Mouse (Mus musculus) hindbrain, postnatal 0 days (tissue): ENCODE data around the gene Synpo2l. TPM values are rescaled to one million over a fixed set of nuclear protein-coding genes. Genes with fewer than 3 reads are reported as not detected.

ENCODE experiments used
- ATAC-seq: fragments of 200-750 bp; cut with Nextera tagmentation; 2 replicates; pipeline ENCODE4 v1.8.0; 2017; ENCODE audit warnings: mild to moderate bottlenecking, moderate TSS enrichment, moderate library complexity
- DNase-seq: peaks from one replicate; pipeline ENCODE4 v3.0.0-alpha.2; 2015; ENCODE audit warnings: low spot score
- H3K27ac ChIP-seq: fragments of 300-500 bp; sonication (generic); 2 replicates; pipeline ENCODE4 v1.5.1; 2014; ENCODE audit warnings: mild to moderate bottlenecking
- H3K27me3 ChIP-seq: fragments of 300-500 bp; sonication (generic); 2 replicates; pipeline ENCODE4 v1.6.1; 2014; ENCODE audit warnings: low read length, mixed read lengths; ENCODE audit not compliant: insufficient read depth
- H3K36me3 ChIP-seq: fragments of 300-500 bp; sonication (generic); 2 replicates; pipeline ENCODE4 v1.6.1; 2014; ENCODE audit warnings: low read length, mixed read lengths; ENCODE audit not compliant: insufficient read depth
- H3K4me1 ChIP-seq: fragments of 300-500 bp; sonication (generic); 2 replicates; pipeline ENCODE4 v1.6.1; 2014; ENCODE audit warnings: antibody characterized with exemption, low read length, mixed read lengths; ENCODE audit not compliant: insufficient read depth
- H3K4me2 ChIP-seq: fragments of 300-500 bp; sonication (generic); 2 replicates; pipeline ENCODE4 v1.6.1; 2014; ENCODE audit warnings: low read depth, mild to moderate bottlenecking, low read length, moderate library complexity, mixed read lengths
- H3K4me3 ChIP-seq: fragments of 300-500 bp; sonication (generic); 2 replicates; pipeline ENCODE4 v1.5.1; 2014; ENCODE audit warnings: low read length
- H3K9ac ChIP-seq: fragments of 300-500 bp; sonication (generic); replicated peaks from 2 replicates; pipeline ENCODE4 v1.6.1; 2014; ENCODE audit warnings: mild to moderate bottlenecking, low read length, moderate library complexity, mixed read lengths
- H3K9me3 ChIP-seq: fragments of 300-500 bp; sonication (generic); 2 replicates; pipeline ENCODE4 v1.6.1; 2016; ENCODE audit warnings: low read length, mixed read lengths
- CTCF ChIP-seq: IDR thresholded peaks from 2 replicates; pipeline ENCODE4 v1.5.1; 2016; ENCODE audit warnings: antibody characterized with exemption, control low read depth, low read depth
- WGBS: fragments of 180-500 bp; shearing (Covaris S2); extraction: QIAGEN DNeasy Blood & Tissue Kit; methylation state at CpG from one replicate; pipeline ENCODE4 v1.1.7; 2014; 5-methylcytosine and 5-hydroxymethylcytosine counted together
- polyA plus RNA-seq: library from polyadenylated mRNA; unstranded; fragments of >200 nt; fragmentation: Nextera tagmentation; extraction: Ambion mirVana; gene quantifications from 2 replicates; pipeline ENCODE4 v1.2.1, GENCODE M21; 2015
- total RNA-seq: library from RNA; depleted of rRNA; stranded (reverse); fragments of >200 nt; gene quantifications from 2 replicates; pipeline ENCODE4 v1.2.3, GENCODE M21; 2014

Synpo2l gene
- total and polyA plus RNA-seq, 2 experiments from 2014 or later, result 0.20 to 0.52 TPM

DNA sequence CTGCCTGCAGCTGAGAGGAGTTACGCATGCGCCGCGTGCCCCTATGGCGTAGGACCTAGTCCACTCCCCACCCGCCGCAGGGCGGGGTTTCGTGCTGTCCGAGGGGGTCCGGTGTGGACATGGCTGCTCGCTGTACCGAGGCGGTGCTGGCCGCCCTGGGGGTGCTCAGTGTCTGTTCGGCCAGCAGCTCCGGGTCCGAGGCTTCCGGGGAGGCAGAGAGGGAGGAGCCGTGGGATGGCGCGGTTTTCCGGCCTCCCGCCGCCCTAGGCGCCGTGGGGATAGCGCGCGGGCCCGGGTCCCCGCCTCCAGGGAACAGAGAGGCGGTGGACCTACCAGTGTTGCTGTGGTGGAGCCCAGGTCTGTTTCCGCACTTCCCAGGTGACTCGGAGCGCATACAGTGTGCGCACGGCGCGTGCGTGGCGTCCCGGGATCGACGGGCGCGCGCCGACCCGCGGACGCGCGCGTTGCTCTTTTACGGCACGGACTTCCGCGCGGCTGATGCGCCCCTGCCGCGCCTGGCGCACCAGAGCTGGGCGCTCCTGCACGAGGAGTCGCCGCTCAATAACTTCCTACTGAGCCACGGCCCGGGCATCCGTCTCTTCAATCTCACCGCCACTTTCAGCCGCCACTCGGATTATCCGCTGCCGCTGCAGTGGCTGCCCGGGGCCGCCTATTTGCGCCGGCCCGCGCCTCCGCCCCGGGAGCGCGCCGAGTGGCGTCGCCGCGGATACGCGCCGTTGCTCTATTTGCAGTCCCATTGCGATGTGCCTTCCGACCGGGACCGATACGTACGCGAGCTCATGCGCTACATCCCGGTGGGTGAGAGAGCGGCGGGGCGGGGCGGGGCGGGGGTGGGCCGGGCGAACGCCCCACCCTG is 27.0 kb upstream of the Synpo2l start, which contains the start of gene Fut11:
Gene Fut11 (plus strand): TSS at position 85 of the 877 bp plus-strand sequence.
- ATAC-seq (peak; percentile 94), DNase-seq (peak; percentile 96)
- Histone ChIP-seq H3K4me3 (peak within 1 kb of the TSS; percentile 73), H3K27me3 (no peaks in the 10 kb centered on the region), H3K36me3 (peaks cover 34% of the 10 kb centered on the region), H3K27ac (peak within 1 kb of the TSS; percentile 98), H3K9ac (peak within 1 kb of the TSS; percentile 78), H3K9me3 (no peaks in the 10 kb centered on the region), H3K4me2 (peak within 1 kb of the TSS; percentile 82), H3K4me1 (peaks cover 12% of the 10 kb centered on the region)
- 0 out of 2 replicates have a peak, but pooled peaks have one; percentile 1 for TF ChIP-seq CTCF
- under 1% methylated on average over 106 of the region's 111 CpGs for WGBS

DNA sequence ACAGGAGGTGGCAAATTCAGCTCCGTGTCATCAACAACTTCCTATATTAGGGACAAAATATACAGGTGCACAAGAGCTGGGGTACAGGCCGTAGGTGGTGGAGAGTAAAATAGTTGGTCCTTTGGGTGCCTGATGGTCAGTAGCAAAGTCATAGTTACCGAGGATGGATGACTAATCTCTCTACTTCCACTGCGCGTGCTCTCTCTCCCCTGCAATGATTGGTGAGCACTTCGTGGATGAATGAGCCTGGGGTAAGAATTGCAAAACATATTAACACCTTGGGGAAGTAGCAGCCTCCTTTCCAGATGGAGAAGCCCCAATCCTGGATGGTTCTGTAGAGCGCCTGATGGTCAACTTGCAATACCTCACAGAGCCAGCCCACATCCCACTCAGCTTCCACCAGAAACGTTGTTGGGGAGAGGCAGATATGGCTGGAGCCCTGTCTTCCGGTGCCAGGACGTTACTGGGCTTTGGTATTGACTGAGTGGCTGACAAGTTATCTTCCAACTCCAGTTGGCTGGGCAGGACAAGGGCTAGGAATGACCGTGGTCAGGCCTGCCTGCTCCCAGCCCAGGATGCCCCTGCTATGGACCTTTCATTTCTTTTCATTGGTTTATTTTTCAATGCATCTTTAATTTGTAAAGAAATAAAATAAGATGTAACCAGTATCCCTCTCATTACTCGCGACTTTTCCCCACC is 26.2 kb upstream of the Synpo2l start:
- Histone ChIP-seq H3K9ac (peak overlapping the region; percentile 78), H3K36me3 (peaks cover 41% of the 10 kb centered on the region), H3K27ac (peak overlapping the region; percentile 98), H3K27me3 (no peaks in the 10 kb centered on the region), H3K9me3 (no peaks in the 10 kb centered on the region), H3K4me1 (peaks cover 12% of the 10 kb centered on the region), H3K4me2 (peak overlapping the region; percentile 82), H3K4me3 (peak overlapping the region; percentile 73)
- ATAC-seq (peak; percentile 41; the same call in 1 of the 2 replicates), DNase-seq (no peak)
- TF ChIP-seq CTCF, result 0 out of 2 replicates have a peak, but pooled peaks have one; percentile 1
- 46% methylated on average over 13 of the region's 13 CpGs for WGBS

DNA sequence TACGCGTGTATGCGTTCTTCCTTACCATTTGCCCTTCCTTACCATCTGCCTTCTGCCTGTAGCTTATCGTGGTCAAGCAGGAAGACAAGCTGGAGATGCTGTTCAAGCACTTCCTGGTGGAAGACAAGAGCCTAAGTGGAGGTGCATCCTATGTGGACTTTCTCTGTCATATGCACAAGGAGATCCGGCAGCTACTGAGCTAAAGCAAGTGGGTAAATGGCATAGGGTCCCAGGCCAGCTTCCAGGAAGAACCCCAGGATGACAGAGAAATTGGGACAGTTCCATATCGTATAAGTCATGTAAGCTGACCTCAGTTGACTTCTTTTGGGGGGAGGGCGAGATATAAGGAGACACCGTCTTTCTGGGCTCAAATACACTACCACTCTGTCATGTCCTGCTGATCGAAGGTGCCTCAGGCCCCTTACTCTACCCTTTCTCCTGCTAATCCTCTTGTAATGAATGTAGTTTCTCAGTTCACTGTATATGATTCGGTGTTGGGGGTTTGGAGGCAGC is 25.5 kb upstream of the Synpo2l start:
- H3K9me3 ChIP-seq, result no peaks in the 10 kb centered on the region
- no peak overlapping the region for H3K4me3 ChIP-seq
- 92% methylated on average over 10 of the region's 10 CpGs for WGBS
- no peak overlapping the region for H3K9ac ChIP-seq
- H3K4me2 ChIP-seq, result no peak overlapping the region
- H3K27me3 ChIP-seq, result no peaks in the 10 kb centered on the region
- no peak overlapping the region for H3K27ac ChIP-seq
- H3K4me1 ChIP-seq, result peaks cover 12% of the 10 kb centered on the region
- DNase-seq (no peak), ATAC-seq (no peak)
- TF ChIP-seq CTCF, result no peak
- H3K36me3 ChIP-seq, result peaks cover 48% of the 10 kb centered on the region

DNA sequence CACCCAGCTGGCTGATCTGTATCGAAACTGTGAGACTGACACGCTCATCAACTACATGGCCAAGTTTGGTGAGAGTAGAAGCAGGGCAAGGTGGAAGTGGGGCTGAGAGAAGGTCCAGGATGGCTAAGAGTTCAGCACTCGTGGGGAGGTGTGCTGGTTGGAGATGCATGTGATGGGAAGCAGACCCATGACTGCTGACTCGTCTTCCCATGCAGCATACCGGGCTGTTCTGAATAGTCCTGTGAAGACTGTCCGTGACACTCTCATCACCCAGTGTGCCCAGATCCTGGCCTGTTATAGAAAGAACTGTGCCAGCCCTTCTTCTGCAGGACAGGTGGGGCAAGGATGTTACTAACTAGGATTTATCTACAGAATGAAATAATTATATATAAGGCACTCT is 23.6 kb upstream of the Synpo2l start:
- Histone ChIP-seq H3K36me3 (peaks cover 63% of the 10 kb centered on the region), H3K4me1 (peaks cover 10% of the 10 kb centered on the region), H3K27ac (no peak overlapping the region), H3K4me3 (no peak overlapping the region), H3K9ac (no peak overlapping the region), H3K4me2 (no peak overlapping the region), H3K9me3 (no peaks in the 10 kb centered on the region), H3K27me3 (no peaks in the 10 kb centered on the region)
- no peak for DNase-seq
- no peak for TF ChIP-seq CTCF
- ATAC-seq, result no peak
- WGBS, result 90% methylated on average over 6 of the region's 6 CpGs

DNA sequence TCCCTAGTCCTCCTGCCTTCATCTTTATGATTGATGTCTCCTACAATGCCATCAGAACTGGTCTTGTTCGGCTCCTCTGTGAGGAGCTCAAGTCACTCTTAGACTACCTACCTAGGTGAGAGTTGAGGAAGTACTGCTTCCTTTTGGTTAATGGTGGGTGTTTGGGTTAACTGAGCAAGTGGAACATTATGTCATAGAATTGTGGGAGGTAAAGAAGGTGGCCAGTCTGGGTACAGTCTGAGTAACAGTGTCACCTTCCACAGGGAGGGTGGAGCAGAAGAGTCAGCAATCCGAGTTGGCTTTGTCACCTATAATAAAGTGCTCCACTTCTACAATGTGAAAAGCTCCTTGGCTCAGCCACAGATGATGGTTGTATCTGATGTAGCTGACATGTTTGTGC is 20.9 kb upstream of the Synpo2l start:
- WGBS, result 95% methylated on average over 2 of the region's 2 CpGs
- Histone ChIP-seq H3K9me3 (no peaks in the 10 kb centered on the region), H3K27me3 (no peaks in the 10 kb centered on the region), H3K9ac (no peak overlapping the region), H3K4me2 (no peak overlapping the region), H3K4me1 (no peaks in the 10 kb centered on the region), H3K4me3 (no peak overlapping the region), H3K36me3 (peaks cover 85% of the 10 kb centered on the region), H3K27ac (no peak overlapping the region)
- TF ChIP-seq CTCF, result no peak
- ATAC-seq, result no peak
- no peak for DNase-seq

DNA sequence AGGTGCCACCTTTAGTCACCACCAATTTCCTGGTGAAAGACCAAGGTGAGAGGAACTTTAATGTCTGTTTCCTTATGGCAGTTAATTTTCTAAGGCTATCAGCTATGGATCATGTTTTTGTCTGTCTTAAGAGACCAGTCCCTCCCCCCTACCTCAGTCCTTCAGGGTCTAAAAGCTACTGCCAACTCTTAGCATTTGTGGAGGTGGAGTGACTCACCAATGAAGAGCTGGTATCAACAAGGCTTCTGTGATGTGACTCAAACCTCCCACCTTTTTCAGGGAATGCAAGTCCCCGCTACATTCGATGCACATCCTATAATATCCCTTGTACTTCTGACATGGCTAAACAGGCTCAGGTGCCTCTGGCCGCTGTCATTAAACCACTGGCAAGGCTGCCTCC is 18.4 kb upstream of the Synpo2l start:
- Histone ChIP-seq H3K27ac (no peak overlapping the region), H3K4me1 (no peaks in the 10 kb centered on the region), H3K9me3 (no peaks in the 10 kb centered on the region), H3K27me3 (no peaks in the 10 kb centered on the region), H3K4me3 (no peak overlapping the region), H3K9ac (0 out of 2 replicates have a peak overlapping the region, but pooled peaks have one; percentile 1), H3K4me2 (no peak overlapping the region), H3K36me3 (peaks cover 82% of the 10 kb centered on the region)
- DNase-seq, result no peak
- no peak for TF ChIP-seq CTCF
- WGBS, result 98% methylated on average over 3 of the region's 3 CpGs
- no peak for ATAC-seq
